Mouse (Mus musculus) cerebellum, postnatal 4 days (tissue): ENCODE data around the gene Hmgcl.

ENCODE experiments used
- DNase-seq, 2 experiments: peaks; one replicate each; pipeline ENCODE4 v3.0.0; 2022; ENCODE audit warnings: low spot score in 2 of 2, mixed read lengths in 1 of 2

Hmgcl gene

GRCm38 (mm10) chr4:135946278-135946658 lies at the start of gene Hmgcl:
Gene Hmgcl, plus strand, starts transcription at chr4:135946448.
- DNase-seq, result peak; percentile 80 to 92

GRCm38 (mm10) chr4:135898380-135899049 lies 47.7 kb upstream of the Hmgcl start:
- DNase-seq, result no peak

- no peak for DNase-seq
Measured at GRCm38 (mm10) chr4:135899050-135899448, 47.2 kb upstream of the Hmgcl start.

GRCm38 (mm10) chr4:135900008-135900407 lies 46.2 kb upstream of the Hmgcl start:
- no peak for DNase-seq

- DNase-seq, result no peak
Measured at GRCm38 (mm10) chr4:135902606-135903242, 43.5 kb upstream of the Hmgcl start.

- no peak for DNase-seq
Measured at GRCm38 (mm10) chr4:135904810-135905209, 41.4 kb upstream of the Hmgcl start.

GRCm38 (mm10) chr4:135906633-135907032 lies 39.6 kb upstream of the Hmgcl start:
- DNase-seq, result no peak

- DNase-seq, result no peak
Measured at GRCm38 (mm10) chr4:135909326-135910066, 36.8 kb upstream of the Hmgcl start.

GRCm38 (mm10) chr4:135911531-135911930 lies 34.7 kb upstream of the Hmgcl start:
- no peak for DNase-seq

GRCm38 (mm10) chr4:135912164-135912563 lies 34.1 kb upstream of the Hmgcl start:
- no peak for DNase-seq

- peak in 1 of 2 experiments; percentile 49 for DNase-seq
Measured at GRCm38 (mm10) chr4:135912835-135913234, 33.4 kb upstream of the Hmgcl start.

GRCm38 (mm10) chr4:135913433-135913832 lies 32.8 kb upstream of the Hmgcl start:
- no peak for DNase-seq

GRCm38 (mm10) chr4:135918635-135919279 lies 27.5 kb upstream of the Hmgcl start:
- DNase-seq, result no peak

GRCm38 (mm10) chr4:135919280-135919639 lies 27.0 kb upstream of the Hmgcl start:
- DNase-seq, result no peak

GRCm38 (mm10) chr4:135920304-135921241 lies 25.7 kb upstream of the Hmgcl start, which contains the start of gene Fuca1:
Gene Fuca1, plus strand, starts transcription at chr4:135920735.
- DNase-seq, result peak; percentile 94 to 96

GRCm38 (mm10) chr4:135921257-135922120 lies 24.8 kb upstream of the Hmgcl start:
- DNase-seq, result peak in 1 of 2 experiments; percentile 21

GRCm38 (mm10) chr4:135922190-135922589 lies 24.1 kb upstream of the Hmgcl start:
- DNase-seq, result no peak

GRCm38 (mm10) chr4:135924418-135924817 lies 21.8 kb upstream of the Hmgcl start:
- DNase-seq, result no peak

GRCm38 (mm10) chr4:135925341-135925740 lies 20.9 kb upstream of the Hmgcl start:
- DNase-seq, result no peak

GRCm38 (mm10) chr4:135926195-135926808 lies 19.9 kb upstream of the Hmgcl start:
- DNase-seq, result no peak
